Mouse (Mus musculus): Measurements from ENCODE around the gene Tor1aip1. TPM values are rescaled to one million over a fixed set of nuclear protein-coding genes. Genes with fewer than 3 reads are reported as not detected.

Tor1aip1 gene
- total and polyA plus RNA-seq, 3 experiments: 19.1 to 44.1 (median 39.8) TPM

DNA sequence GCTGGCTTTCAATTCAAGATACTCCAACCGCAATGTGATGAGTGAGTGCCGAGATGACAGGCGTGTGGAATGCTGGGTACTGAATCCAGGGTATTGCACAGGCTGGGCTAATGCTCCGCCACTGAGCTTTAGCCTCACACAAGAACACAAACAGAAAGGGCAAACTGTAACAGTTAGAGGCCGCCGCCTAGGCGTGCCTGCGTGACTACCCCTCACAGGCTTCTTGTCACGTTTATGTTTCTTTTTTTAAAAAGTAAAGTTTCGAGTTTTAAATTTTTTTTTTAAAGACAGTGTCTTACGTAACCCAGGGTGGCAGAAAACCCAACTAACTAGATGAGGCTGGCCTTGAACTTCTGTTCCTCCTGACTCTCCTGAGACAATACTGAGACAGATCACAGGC, 30.4 kb downstream of the Tor1aip1 start:
- no peak overlapping the region for H3K4me3 ChIP-seq (replicated peaks in 1 of 3; ENCODE audit: low read depth in 2 of 3, low read length in 2 of 3, poor library complexity in 1 of 3)
- H3K79me2 ChIP-seq (replicated peaks; ENCODE audit: control insufficient read depth, extremely low read depth, insufficient read depth, poor library complexity, severe bottlenecking): no peaks in the 10 kb centered on the region
- H3K9me3 ChIP-seq (replicated peaks; ENCODE audit: low read length): no peaks in the 10 kb centered on the region
- TF ChIP-seq ZMIZ1 (IDR thresholded peaks at IDR 0.05; ENCODE audit: low read depth, low read length): no peak
- TF ChIP-seq JUN (IDR thresholded peaks at IDR 0.05; ENCODE audit: insufficient read depth, low read depth, low read length): no peak
- TF ChIP-seq SIN3A (IDR thresholded peaks at IDR 0.05; ENCODE audit: low read length): no peak
- no peak for TF ChIP-seq MXI1 (IDR thresholded peaks at IDR 0.05; ENCODE audit: low read depth, low read length)
- no peak for TF ChIP-seq HCFC1 (IDR thresholded peaks at IDR 0.05; ENCODE audit: low read depth, low read length)
- no peak for TF ChIP-seq CHD1 (IDR thresholded peaks at IDR 0.05; ENCODE audit: low read depth, low read length)
- no peak for TF ChIP-seq UBTF (IDR thresholded peaks at IDR 0.05; ENCODE audit: low read depth, low read length)
- no peak for TF ChIP-seq PAX5 (IDR thresholded peaks at IDR 0.05; ENCODE audit: low read length)
- no peak for TF ChIP-seq SMC3 (IDR thresholded peaks at IDR 0.05; ENCODE audit: low read depth, low read length)
- no peak for TF ChIP-seq EP300 (IDR thresholded peaks at IDR 0.05; ENCODE audit: low read length)
- no peak for TF ChIP-seq CHD2 (IDR thresholded peaks at IDR 0.05; ENCODE audit: low read length)
- no peak for TF ChIP-seq ETS1 (conservative IDR thresholded peaks at IDR 0.05; ENCODE audit: low read depth, low read length)
- TF ChIP-seq ZC3H11A (IDR thresholded peaks at IDR 0.05; ENCODE audit: low read depth, low read length): no peak
- no peak for TF ChIP-seq BHLHE40 (IDR thresholded peaks at IDR 0.05; ENCODE audit: low read depth, low read length)
- no peak for TF ChIP-seq NRF1 (IDR thresholded peaks at IDR 0.05; ENCODE audit: low read depth, low read length)
- dilution Hi-C loops (cut with MboI; ENCODE audit: extremely low pct_ligation_motif_present, extremely low pct_unique_long_range_greater_than_20kb, low sequenced_read_pairs): no loop called here
- peaks cover 10 to 16% of the 10 kb centered on the region in 2 experiments for H3K4me1 ChIP-seq (ENCODE audit: control insufficient read depth in 1 of 2, insufficient read depth in 2 of 2)
- no peak overlapping the region for H3K27ac ChIP-seq (ENCODE audit: insufficient read depth, low read depth)
- H3K4me2 ChIP-seq (ENCODE audit: insufficient read depth, low read depth, poor library complexity, severe bottlenecking): no peak overlapping the region
- no peaks in the 10 kb centered on the region for H3K27me3 ChIP-seq (replicated peaks)
- H3K36me3 ChIP-seq (replicated peaks in 1 of 2; ENCODE audit: control insufficient read depth in 1 of 2, insufficient read depth in 1 of 2, low read length in 1 of 2): peaks cover 22 to 57% of the 10 kb centered on the region in 2 experiments
- no peak for DNase-seq (ENCODE audit: extremely low read depth)
- in situ Hi-C loops (cut with MboI; ENCODE audit: low pct_ligation_motif_present, low pct_unique_long_range_greater_than_20kb, low sequenced_read_pairs): no loop called here
- H3K9ac ChIP-seq (ENCODE audit: insufficient read depth, low read depth): no peak overlapping the region

DNA sequence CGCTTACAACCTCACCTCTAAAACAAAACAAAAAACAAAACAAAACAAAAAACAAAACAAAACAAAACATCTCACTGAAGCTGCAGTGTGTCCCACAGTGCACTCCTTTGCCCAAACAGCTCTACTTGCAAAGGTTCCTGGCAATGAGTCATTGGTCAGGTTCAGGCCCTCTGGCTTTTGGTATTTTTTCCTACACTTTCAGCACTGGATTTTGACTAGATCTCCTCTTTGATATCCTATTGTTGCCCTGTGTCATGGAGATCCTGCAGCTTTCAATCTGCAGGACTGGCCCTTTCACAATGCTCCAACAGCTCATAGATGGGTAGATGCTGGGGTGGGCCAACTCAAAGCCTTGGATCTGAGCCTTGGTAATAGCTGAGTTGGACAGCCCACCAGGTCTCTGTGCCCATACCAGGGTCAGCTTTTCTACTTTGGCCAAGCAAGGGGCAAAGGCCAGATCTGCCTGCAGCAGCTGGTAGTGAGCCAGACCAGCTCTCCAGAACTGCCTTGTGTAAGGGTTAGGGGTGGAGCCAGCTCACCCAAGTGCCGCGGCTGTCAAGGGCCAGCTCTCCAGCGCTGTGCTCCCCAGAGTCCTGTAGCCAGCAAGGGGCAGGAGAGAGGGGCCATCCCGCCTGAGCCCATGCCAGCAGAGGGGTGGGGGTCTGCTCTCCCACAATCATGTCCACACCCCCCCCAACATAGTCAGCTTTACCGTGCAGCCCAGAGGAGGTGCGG, 32.9 kb downstream of the Tor1aip1 start:
- no peak for DNase-seq (ENCODE audit: extremely low read depth)
- Histone ChIP-seq H3K27me3 (replicated peaks) (no peaks in the 10 kb centered on the region), H3K9me3 (replicated peaks; ENCODE audit: low read length) (no peaks in the 10 kb centered on the region), H3K36me3 (replicated peaks in 1 of 2; ENCODE audit: control insufficient read depth in 1 of 2, insufficient read depth in 1 of 2, low read length in 1 of 2) (peaks cover 21 to 44% of the 10 kb centered on the region in 2 experiments), H3K79me2 (replicated peaks; ENCODE audit: control insufficient read depth, extremely low read depth, insufficient read depth, poor library complexity, severe bottlenecking) (no peaks in the 10 kb centered on the region), H3K4me3 (replicated peaks in 1 of 3; ENCODE audit: low read depth in 2 of 3, low read length in 2 of 3, poor library complexity in 1 of 3) (no peak overlapping the region), H3K4me1 (ENCODE audit: control insufficient read depth in 1 of 2, insufficient read depth in 2 of 2) (peaks cover 8 to 9% of the 10 kb centered on the region in 2 experiments), H3K4me2 (ENCODE audit: insufficient read depth, low read depth, poor library complexity, severe bottlenecking) (no peak overlapping the region), H3K9ac (ENCODE audit: insufficient read depth, low read depth) (no peak overlapping the region), H3K27ac (ENCODE audit: insufficient read depth, low read depth) (no peak overlapping the region)
- dilution Hi-C loops (cut with MboI; ENCODE audit: extremely low pct_ligation_motif_present, extremely low pct_unique_long_range_greater_than_20kb, low sequenced_read_pairs) (no loop called here), in situ Hi-C loops (cut with MboI; ENCODE audit: low pct_ligation_motif_present, low pct_unique_long_range_greater_than_20kb, low sequenced_read_pairs) (no loop called here)
- TF ChIP-seq E2F4 (IDR thresholded peaks at IDR 0.05; ENCODE audit: insufficient replicate concordance, low read depth, low read length) (no peak), IRF4 (IDR thresholded peaks at IDR 0.05; ENCODE audit: low read depth, low read length) (no peak), KAT2A (IDR thresholded peaks at IDR 0.05; ENCODE audit: insufficient replicate concordance, low read length) (no peak), ZKSCAN1 (IDR thresholded peaks at IDR 0.05; ENCODE audit: borderline replicate concordance, low read depth, low read length) (no peak), UBTF (IDR thresholded peaks at IDR 0.05; ENCODE audit: low read depth, low read length) (no peak), NRF1 (IDR thresholded peaks at IDR 0.05; ENCODE audit: low read depth, low read length) (no peak), RCOR1 (conservative IDR thresholded peaks at IDR 0.05; ENCODE audit: low read depth, low read length) (no peak), TBP (conservative IDR thresholded peaks at IDR 0.05; ENCODE audit: low read depth, low read length) (no peak), MAZ (IDR thresholded peaks at IDR 0.05; ENCODE audit: low read depth, low read length) (no peak), JUND (conservative IDR thresholded peaks at IDR 0.05; ENCODE audit: low read depth, low read length) (no peak), ZMIZ1 (IDR thresholded peaks at IDR 0.05; ENCODE audit: low read depth, low read length) (no peak), CHD1 (IDR thresholded peaks at IDR 0.05; ENCODE audit: low read depth, low read length) (no peak), MAX (IDR thresholded peaks at IDR 0.05; ENCODE audit: low read length) (no peak), CHD2 (IDR thresholded peaks at IDR 0.05; ENCODE audit: low read length) (no peak)
